Mouse (Mus musculus): Measurements from ENCODE around the gene Thbd. TPM values are rescaled to one million over a fixed set of nuclear protein-coding genes. Genes with fewer than 3 reads are reported as not detected.
A peak's percentile ranks its signal among the peaks of the same experiment; 100 is the strongest.

Gene Thbd
- total and polyA plus RNA-seq, 2 experiments from 2014 or later: 11.1 to 24.2 TPM

DNA sequence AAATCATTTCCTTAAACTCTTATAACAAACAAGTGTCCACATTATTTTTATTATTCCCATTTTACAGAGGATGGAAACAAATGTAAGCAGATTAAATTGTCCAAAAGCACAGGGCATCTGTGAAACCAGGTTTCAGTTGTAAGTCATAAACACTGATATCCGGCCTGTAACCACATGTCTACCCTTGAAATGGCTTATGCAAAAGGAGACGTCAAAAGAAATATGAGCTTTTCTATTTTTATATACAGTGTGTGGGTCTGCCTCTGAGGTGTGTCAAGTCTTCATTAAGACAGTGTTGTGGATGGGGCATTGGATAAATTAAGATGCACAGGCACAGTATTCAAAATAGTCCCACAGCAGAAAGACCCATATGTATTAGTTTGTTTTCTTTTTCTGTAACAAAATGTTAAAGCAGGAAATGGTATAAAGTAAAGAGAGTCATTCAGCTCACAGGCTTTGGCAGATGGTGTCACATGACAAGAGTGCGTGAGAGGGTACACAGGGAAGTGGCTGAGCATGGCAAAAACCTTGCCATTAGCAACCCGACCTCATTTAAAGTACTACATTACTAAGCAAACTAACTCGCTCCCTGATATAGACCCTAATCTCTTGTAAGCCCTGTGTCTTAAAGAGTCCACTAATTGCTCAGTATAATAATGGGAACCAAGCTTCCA, 17.9 kb upstream of the Thbd start:
- no peaks in the 10 kb centered on the region for H3K9me3 ChIP-seq (ENCODE audit: low read length)
- WGBS: 80% methylated on average over 5 of the region's 5 CpGs
- ATAC-seq: no peak

DNA sequence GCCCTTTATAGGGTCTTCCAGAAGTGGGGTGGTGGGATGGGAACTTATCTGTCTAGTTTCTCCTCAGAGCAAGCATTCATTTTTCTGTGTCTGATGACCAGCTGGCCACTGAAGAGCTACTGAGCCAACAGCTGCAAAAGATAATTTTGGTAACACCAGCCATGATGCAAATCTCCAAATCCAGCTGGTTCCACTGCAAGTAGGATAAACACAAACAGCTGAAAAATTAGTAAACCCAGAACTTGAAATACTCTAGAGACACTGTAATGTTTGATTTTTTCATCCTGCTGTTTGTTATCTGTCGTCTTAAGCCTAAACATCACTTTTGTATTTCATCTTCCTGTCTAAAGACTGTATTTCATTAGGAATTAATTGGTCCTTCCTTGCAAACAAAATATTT, 13.7 kb upstream of the Thbd start:
- H3K27ac ChIP-seq (ENCODE audit: low read depth, low read length): no peak overlapping the region
- TF ChIP-seq CTCF (IDR thresholded peaks at IDR 0.05; ENCODE audit: low read depth): no peak
- no peak overlapping the region for H3K9ac ChIP-seq
- H3K9me3 ChIP-seq (ENCODE audit: low read length): no peaks in the 10 kb centered on the region
- WGBS: 75% methylated on average over 1 of the region's 1 CpGs
- ATAC-seq (no peak), DNase-seq (no peak)
- H3K4me2 ChIP-seq (ENCODE audit: low read depth): no peak overlapping the region
- no peaks in the 10 kb centered on the region for H3K27me3 ChIP-seq (ENCODE audit: insufficient read depth, low read length)
- no peak overlapping the region for H3K4me3 ChIP-seq (ENCODE audit: low read depth, low read length)
- no peaks in the 10 kb centered on the region for H3K4me1 ChIP-seq (ENCODE audit: insufficient read depth)
- no peaks in the 10 kb centered on the region for H3K36me3 ChIP-seq (ENCODE audit: insufficient read depth)

More for the DNA sequence above, 17.9 kb upstream of the Thbd start:
- no peak for TF ChIP-seq CTCF (IDR thresholded peaks at IDR 0.05; ENCODE audit: low read depth)
- no peak for DNase-seq
- Histone ChIP-seq H3K27me3 (ENCODE audit: insufficient read depth, low read length) (no peaks in the 10 kb centered on the region), H3K9ac (no peak overlapping the region), H3K4me3 (ENCODE audit: low read depth, low read length) (no peak overlapping the region), H3K36me3 (ENCODE audit: insufficient read depth) (no peaks in the 10 kb centered on the region), H3K4me1 (ENCODE audit: insufficient read depth) (no peaks in the 10 kb centered on the region), H3K4me2 (ENCODE audit: low read depth) (no peak overlapping the region), H3K27ac (ENCODE audit: low read depth, low read length) (no peak overlapping the region)

DNA sequence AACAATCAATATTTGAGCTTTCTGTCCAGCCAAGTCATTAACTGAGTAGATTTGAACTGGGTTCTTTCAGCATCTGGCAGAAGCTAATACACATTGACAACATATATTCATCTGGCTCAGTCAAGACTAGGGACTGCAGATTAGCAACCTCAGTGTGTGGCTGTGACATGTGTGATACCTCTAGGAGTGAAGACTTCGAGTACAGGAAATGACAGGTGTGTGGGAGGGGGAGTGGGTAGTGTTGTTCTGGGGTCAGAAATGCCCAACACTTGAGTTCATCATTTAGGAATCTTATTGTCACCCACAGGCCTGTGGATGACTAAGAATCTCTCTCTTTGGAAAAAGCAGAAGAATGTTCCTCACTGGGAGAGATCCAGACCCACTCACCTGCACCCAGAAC, 13.1 kb upstream of the Thbd start:
- no peak for ATAC-seq
- Histone ChIP-seq H3K4me3 (ENCODE audit: low read depth, low read length) (no peak overlapping the region), H3K27ac (ENCODE audit: low read depth, low read length) (no peak overlapping the region), H3K27me3 (ENCODE audit: insufficient read depth, low read length) (no peaks in the 10 kb centered on the region), H3K9me3 (ENCODE audit: low read length) (no peaks in the 10 kb centered on the region), H3K4me2 (ENCODE audit: low read depth) (no peak overlapping the region), H3K4me1 (ENCODE audit: insufficient read depth) (no peaks in the 10 kb centered on the region), H3K36me3 (ENCODE audit: insufficient read depth) (no peaks in the 10 kb centered on the region), H3K9ac (no peak overlapping the region)
- DNase-seq: no peak
- WGBS: 57% methylated on average over 1 of the region's 1 CpGs
- TF ChIP-seq CTCF (IDR thresholded peaks at IDR 0.05; ENCODE audit: low read depth): no peak

DNA sequence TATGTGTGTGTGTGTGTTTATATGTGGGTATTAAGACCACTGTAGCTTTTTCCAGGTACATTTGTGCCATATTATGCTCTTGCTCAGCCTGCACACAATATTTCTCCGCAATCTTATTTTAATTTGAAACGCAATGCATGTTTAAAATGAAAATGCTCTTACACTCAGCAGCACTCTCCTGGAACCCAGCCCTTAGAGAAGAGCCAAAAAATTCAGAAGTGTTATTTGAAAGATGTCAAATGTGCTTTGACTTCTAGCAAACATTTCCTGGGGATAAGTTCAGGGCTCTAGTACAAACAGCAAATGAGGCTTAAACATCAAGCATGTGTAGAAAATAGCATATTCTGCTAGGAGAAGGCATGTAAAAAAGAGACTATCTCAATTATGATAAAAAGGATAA, 11.8 kb upstream of the Thbd start:
- Histone ChIP-seq H3K4me1 (ENCODE audit: insufficient read depth) (no peaks in the 10 kb centered on the region), H3K27me3 (ENCODE audit: insufficient read depth, low read length) (no peaks in the 10 kb centered on the region), H3K4me3 (ENCODE audit: low read depth, low read length) (no peak overlapping the region), H3K36me3 (ENCODE audit: insufficient read depth) (no peaks in the 10 kb centered on the region), H3K27ac (ENCODE audit: low read depth, low read length) (no peak overlapping the region), H3K9ac (no peak overlapping the region), H3K4me2 (ENCODE audit: low read depth) (no peak overlapping the region), H3K9me3 (ENCODE audit: low read length) (no peaks in the 10 kb centered on the region)
- WGBS: 66% methylated on average over 2 of the region's 2 CpGs
- ATAC-seq: no peak
- DNase-seq: peak; percentile 30
- no peak for TF ChIP-seq CTCF (IDR thresholded peaks at IDR 0.05; ENCODE audit: low read depth)

DNA sequence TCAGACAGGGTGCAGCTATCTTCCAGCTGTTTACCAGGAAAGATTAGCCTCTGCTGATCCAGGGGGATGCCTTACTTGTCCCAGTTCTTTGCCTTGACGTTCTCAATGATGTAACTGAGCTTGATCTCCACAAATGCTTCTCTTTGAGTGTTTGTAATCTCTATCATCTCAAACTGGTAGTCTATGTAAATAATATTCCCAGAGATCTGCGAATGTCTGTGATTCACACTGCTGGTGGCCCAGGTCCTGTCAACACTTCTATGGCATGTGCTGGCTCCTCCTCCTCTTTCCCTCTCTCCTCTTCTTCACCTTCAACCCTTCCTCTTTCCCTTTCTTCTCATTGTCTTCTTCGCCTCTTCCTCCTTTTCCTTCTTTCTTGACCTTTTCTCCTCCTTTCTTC, 11.2 kb upstream of the Thbd start:
- H3K9me3 ChIP-seq (ENCODE audit: low read length): no peaks in the 10 kb centered on the region
- no peak overlapping the region for H3K4me2 ChIP-seq (ENCODE audit: low read depth)
- H3K27ac ChIP-seq (ENCODE audit: low read depth, low read length): no peak overlapping the region
- H3K36me3 ChIP-seq (ENCODE audit: insufficient read depth): no peaks in the 10 kb centered on the region
- DNase-seq (no peak), ATAC-seq (no peak)
- TF ChIP-seq CTCF (IDR thresholded peaks at IDR 0.05; ENCODE audit: low read depth): no peak
- H3K9ac ChIP-seq: no peak overlapping the region
- H3K27me3 ChIP-seq (ENCODE audit: insufficient read depth, low read length): no peaks in the 10 kb centered on the region
- H3K4me3 ChIP-seq (ENCODE audit: low read depth, low read length): no peak overlapping the region
- no peaks in the 10 kb centered on the region for H3K4me1 ChIP-seq (ENCODE audit: insufficient read depth)
- WGBS: 74% methylated on average over 3 of the region's 3 CpGs

DNA sequence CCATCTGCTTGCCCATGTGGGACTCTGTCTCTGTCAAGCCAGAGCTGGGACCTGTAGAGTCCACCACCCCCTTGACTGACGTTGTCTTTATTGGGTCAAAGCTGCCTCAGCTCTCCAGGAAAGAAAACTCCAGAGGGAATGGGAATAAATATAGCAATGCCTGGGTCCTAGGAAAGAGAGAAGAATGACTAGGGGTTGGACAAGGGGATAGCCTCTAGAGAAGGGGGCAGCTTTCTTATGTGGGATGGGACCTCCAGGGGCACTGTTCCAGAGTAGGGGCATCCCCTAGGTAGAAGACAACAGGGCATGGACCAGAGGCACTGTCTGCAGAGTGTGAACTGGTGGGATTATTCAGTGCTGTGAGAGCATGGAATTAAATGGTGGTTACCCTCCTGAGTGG, 1.8 kb upstream of the Thbd start:
- DNase-seq (no peak), ATAC-seq (no peak)
- no peak overlapping the region for H3K4me2 ChIP-seq (ENCODE audit: low read depth)
- WGBS: 95% methylated on average over 1 of the region's 1 CpGs
- no peaks in the 10 kb centered on the region for H3K36me3 ChIP-seq (ENCODE audit: insufficient read depth)
- H3K27me3 ChIP-seq (ENCODE audit: insufficient read depth, low read length): peaks cover 31% of the 10 kb centered on the region
- H3K27ac ChIP-seq (ENCODE audit: low read depth, low read length): no peak overlapping the region
- peaks cover 18% of the 10 kb centered on the region; the same call in 1 of the 2 replicates for H3K4me1 ChIP-seq (ENCODE audit: insufficient read depth)
- TF ChIP-seq CTCF (IDR thresholded peaks at IDR 0.05; ENCODE audit: low read depth): no peak
- no peak overlapping the region for H3K4me3 ChIP-seq (ENCODE audit: low read depth, low read length)
- no peaks in the 10 kb centered on the region for H3K9me3 ChIP-seq (ENCODE audit: low read length)
- H3K9ac ChIP-seq: no peak overlapping the region

DNA sequence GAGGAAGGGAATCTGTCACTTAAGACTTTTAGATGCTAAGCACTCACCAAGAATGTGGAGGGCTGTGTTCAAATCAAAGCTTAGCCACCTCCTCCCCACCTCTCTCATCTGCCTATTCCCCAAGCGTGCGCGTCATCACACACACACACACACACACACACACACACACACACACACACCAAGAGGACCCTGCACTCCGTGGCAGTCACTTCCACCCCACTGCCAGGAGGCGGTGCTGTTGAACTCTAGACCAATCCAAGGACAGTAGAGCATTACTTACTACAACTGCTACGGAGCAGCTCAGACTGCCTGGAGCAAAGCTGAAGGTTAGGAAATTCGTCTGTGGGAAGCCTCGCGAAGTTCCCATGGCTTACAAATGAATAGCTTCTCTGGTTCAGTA, 1.2 kb upstream of the Thbd start:
- Histone ChIP-seq H3K4me3 (ENCODE audit: low read depth, low read length) (no peak overlapping the region), H3K9me3 (ENCODE audit: low read length) (no peaks in the 10 kb centered on the region), H3K4me2 (ENCODE audit: low read depth) (no peak overlapping the region), H3K27ac (ENCODE audit: low read depth, low read length) (no peak overlapping the region), H3K27me3 (ENCODE audit: insufficient read depth, low read length) (peaks cover 31% of the 10 kb centered on the region), H3K4me1 (ENCODE audit: insufficient read depth) (peaks cover 18% of the 10 kb centered on the region; the same call in 1 of the 2 replicates), H3K9ac (no peak overlapping the region), H3K36me3 (ENCODE audit: insufficient read depth) (no peaks in the 10 kb centered on the region)
- peak; percentile 78 for DNase-seq
- WGBS: 20% methylated on average over 9 of the region's 9 CpGs
- peak; percentile 85 for ATAC-seq
- TF ChIP-seq CTCF (IDR thresholded peaks at IDR 0.05; ENCODE audit: low read depth): peak; percentile 82

All from forebrain, postnatal 0 days (tissue).